Mouse (Mus musculus): ENCODE results near the gene Padi6.

DNA sequence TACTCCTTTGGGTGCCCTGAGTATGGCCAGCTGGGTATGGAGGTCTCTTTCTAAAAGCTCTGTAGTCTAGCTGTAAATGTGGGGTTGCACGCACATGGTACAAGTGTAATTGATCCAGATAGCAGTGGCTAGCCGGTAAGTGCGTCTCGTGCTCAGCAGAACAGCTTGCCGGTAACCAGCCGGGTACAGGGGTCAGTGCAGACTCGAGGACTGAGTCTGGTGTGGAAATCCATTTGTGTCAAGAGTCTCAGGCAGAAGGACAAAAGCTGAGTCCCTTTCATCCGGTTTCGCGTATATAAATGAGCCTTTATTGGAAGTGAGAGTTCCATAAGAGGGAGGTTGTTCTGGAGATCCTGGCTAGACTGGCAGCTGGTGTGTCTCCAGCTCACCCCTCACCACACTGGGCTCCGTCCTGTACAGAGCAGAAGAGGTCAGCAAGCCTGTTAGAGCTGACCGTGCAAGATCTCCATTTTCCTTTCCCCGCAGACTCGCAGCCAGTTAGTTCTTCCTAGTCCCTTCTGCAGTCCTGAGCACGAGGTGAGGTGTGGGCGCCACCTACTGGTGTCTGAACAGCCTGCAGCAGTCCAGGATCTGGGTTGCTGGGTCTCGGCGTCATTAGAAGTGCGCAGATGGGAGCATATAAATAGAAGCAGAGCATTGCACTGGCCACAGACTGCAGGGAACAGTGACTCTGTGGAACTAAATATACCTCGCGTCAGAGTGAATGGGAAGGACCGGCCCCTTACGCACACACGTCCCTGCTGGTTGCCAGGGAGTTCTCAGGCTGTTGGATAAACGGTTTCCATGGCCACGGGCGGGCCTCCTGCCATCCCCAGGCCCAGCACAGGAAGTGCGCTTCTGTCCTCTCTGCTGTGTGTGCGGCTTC is 28.7 kb downstream of the Padi6 start:
- peak; percentile 94 for TF ChIP-seq CTCF (IDR thresholded peaks at IDR 0.05; ENCODE audit: extremely low read depth, insufficient read depth, low read length)
- TF ChIP-seq POLR2A (IDR thresholded peaks at IDR 0.05; ENCODE audit: extremely low read depth, insufficient read depth, low read length), result peak; percentile 45; the same call in 1 of the 2 replicates
